Mouse (Mus musculus) heart, postnatal 10 days (tissue): ENCODE measurements around the gene Nav2. TPM values are rescaled to one million over a fixed set of nuclear protein-coding genes. Genes with fewer than 3 reads are reported as not detected.

Experiments used
- DNase-seq, 2 experiments: peaks; one replicate each; pipeline ENCODE4 v3.0.0; 2021
- intact Hi-C: fragments of 180-260 bp; cut with DNase I; formaldehyde crosslinking; loops from one replicate; pipeline ENCODE4 v1.15.1; 2025
- total RNA-seq, 2 experiments: library from RNA; stranded (reverse); gene quantifications; 2 replicates each; pipeline ENCODE4 v1.2.3; 2021

Nav2 gene
- total RNA-seq, 2 experiments from 2014 or later, result 79.7 to 82.1 TPM

- DNase-seq, result no peak
- intact Hi-C loops, result no loop called here
Observed at GRCm38 (mm10) chr7:49448580-49448979, 540.1 kb downstream of the Nav2 start.

DNA sequence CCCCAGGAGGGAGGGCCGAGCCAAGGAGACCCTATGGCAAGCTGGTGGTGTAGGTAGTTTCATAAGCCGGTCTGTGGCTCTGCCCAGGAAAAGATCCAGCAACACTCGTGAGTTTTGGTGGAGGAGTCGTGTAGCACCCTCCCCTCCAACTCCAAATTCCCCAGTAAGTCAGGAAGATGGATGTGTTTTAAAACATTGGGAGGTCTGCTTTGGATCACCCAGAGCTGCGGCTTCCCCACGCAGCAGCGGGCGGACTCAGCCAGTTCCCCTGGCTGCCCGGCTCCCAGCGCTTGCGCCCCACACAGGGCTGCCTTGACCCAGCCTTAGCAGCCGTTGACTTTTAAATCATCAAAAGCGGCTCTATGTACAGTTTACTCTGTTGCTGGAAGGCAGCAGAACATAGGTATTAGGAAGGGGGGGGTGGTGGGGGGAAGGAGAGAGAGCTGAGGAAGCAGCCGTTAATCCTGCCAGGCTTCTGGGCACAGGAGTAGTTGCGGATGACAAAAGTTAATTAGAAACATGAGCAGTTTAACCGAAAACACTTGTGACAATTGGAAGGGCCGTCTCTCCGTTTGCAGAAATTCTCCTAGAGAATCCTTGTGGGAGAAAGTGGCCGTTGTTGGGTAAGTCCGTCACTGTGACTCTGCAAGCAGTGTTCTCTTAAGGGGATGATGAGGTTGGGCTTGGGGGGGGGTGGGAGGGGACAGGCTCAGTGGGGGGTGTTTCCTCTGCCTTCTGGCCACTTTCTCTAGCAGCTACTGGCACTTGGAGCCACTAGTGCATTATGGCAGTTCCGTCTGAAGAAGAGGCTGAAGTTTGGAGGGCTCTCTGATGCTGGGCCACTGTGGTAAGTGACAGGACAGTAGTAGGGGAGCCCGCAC lies 542.0 kb downstream of the Nav2 start:
- intact Hi-C loops, result no loop called here
- no peak for DNase-seq

GRCm38 (mm10) chr7:49451240-49451639 lies 542.7 kb downstream of the Nav2 start:
- DNase-seq, result no peak
- intact Hi-C loops, result no loop called here

- intact Hi-C loops, result no loop called here
Observed at GRCm38 (mm10) chr7:49452274-49452673, 543.8 kb downstream of the Nav2 start.

DNA sequence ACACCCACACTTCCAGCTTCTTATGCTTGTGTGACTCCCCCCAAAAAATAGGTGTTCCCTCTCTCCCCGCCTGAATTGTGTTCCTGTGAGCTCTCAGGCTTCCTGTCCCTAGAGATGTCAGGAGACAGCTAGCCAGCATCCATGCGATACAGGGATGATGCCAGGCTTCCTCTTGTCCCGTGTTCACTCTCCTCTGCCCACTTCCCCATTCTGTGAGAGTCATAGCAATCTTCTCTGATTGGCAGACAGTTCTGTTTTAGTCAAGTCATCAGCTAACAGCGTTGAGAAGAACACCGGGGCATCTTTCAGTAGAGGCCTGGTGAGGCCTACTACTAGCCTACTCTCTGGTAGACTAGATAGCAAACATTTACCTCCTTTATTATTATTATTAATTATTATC lies 546.1 kb downstream of the Nav2 start:
- intact Hi-C loops, result no loop called here
- no peak for DNase-seq

More at GRCm38 (mm10) chr7:49452274-49452673, 543.8 kb downstream of the Nav2 start:
- DNase-seq, result no peak

DNA sequence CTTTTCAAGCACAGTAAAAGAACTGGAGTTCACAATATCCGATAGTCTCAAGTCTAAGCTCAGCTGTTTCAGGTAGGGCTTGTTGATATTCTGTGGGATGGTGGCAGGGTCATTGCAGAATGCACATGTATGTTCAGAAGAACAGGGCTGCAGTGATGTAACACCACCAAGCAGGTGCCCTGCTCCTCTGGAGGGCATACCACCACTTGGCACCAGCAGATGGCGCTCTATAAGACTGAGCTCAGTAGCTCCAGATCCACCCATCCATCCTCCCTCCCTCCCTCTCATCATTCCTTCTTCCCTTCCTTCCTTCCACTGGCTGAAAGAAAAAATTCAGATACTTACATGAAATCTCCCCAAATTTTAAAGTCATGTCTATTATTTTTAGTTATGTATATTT lies 547.6 kb downstream of the Nav2 start:
- intact Hi-C loops, result no loop called here
- peak; percentile 37 to 64 for DNase-seq

DNA sequence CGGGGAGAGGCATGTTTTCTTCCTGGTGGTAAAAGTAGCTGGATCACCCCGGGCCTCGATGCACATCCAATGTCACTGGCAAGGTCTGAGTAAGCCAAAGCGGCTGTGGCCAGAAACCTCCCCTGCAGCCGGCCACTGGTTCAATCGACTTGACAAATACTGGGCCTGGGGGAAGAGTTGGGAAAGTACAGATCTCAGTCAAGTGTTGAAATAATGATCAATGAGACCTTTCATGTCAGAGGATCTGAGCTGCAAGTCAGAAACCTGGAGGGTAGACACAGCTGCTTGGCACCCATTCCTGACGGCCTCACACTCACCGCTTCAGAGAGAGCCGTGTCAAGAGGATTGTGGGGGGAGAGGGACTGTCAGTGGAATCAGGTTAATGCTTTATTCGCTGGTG lies 548.9 kb downstream of the Nav2 start:
- no peak for DNase-seq
- intact Hi-C loops, result no loop called here

DNA sequence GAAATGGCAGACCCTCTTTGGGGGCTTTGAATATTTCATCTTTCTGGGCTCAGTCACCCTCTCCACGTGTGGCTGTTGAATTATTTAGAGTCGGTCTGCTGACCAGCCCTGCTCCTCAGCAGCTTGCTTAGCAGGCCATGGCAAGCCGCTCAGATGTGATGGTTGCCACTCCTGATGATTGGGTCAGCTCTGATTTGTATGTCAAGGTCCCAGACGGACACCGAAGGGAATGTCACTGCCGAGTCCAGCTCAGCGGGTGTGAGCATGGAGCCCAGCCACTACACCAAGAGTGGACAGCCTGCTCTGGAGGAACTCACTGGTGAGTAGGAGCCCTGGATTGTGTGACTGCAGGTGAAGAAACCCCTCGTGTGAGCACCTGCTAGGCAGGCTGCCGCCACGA lies 549.4 kb downstream of the Nav2 start:
- no peak for DNase-seq
- intact Hi-C loops, result no loop called here

DNA sequence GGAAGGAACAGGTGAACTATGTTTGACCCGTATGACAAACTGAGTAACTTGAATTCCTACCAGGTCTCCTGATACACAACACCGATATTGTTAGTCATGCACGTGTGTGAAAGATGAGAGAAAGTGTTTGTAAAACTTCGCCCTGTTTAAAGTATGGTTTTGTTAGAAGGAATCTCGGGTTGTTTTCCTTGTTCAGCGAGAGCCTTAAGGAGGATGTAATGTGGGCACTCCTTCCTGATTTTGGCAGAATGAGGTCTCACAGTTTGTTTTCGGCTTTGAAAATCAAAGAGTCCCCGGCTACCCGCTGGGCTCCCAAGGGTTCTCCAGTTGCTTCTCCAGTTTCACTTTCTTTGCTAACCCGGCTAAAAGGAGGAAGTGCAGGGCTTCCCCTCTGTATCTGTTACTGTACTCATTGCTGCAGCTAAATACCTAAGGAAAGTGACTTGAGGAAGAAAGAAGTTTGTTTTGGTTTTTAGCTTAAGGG lies 553.9 kb downstream of the Nav2 start:
- intact Hi-C loops, result no loop called here

DNA sequence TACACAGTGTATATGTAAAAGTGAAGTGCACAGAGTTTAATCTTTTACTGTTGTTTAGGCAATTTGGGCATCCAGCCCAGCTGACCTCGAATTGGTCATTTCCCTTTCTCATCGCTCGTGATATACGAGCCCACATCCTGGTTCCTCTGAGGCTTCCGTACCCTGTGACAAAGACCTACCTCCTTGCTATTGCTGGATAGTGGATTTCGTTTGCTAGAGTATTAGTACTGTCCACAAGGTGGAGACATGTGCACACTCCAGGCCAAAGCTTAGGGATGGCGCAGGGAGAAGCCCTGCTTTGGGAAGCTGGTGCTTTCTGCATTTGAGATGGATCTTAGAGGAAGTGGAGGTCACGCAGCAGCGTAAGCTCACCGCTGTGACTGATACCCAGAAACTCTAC lies 559.3 kb downstream of the Nav2 start:
- DNase-seq, result peak; percentile 60 to 68
- intact Hi-C loops, result loop anchor here (1.0 kb wide), 1 partner anchor 133 kb away; no protein-coding TSS in a partner anchor

More for the DNA sequence above, 553.9 kb downstream of the Nav2 start:
- DNase-seq, result peak in 1 of 2 experiments; percentile 36

GRCm38 (mm10) chr7:49468492-49469205 lies 560.1 kb downstream of the Nav2 start:
- no peak for DNase-seq
- intact Hi-C loops, result loop anchor here (1.0 kb wide), 1 partner anchor 133 kb away; no protein-coding TSS in a partner anchor

DNA sequence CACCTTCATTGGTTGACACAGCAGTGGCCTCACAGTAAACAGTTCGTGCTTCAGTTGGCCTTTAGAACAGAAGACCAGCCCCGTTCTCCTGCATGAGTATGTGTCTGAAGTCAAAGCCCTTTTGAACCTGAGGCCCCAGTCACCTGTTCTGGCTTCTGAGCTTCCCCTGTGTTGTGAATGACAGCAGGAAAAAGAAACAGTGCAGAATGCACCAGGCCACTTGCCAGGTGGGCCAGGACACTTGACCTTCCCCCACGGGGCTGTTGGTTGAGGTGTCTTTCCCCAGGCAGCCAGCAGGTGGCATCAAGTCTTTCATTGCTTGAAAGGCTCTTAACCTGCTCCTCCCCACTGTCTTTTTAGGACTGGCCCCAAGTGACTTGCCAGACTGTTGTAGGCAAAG lies 562.8 kb downstream of the Nav2 start:
- DNase-seq, result peak; percentile 74 to 83

GRCm38 (mm10) chr7:49475282-49475681 lies 566.8 kb downstream of the Nav2 start:
- no peak for DNase-seq
- intact Hi-C loops, result no loop called here

More for the DNA sequence above, 562.8 kb downstream of the Nav2 start:
- intact Hi-C loops, result loop anchor here (5.0 kb wide), 1 partner anchor 281 kb away; no protein-coding TSS in a partner anchor

DNA sequence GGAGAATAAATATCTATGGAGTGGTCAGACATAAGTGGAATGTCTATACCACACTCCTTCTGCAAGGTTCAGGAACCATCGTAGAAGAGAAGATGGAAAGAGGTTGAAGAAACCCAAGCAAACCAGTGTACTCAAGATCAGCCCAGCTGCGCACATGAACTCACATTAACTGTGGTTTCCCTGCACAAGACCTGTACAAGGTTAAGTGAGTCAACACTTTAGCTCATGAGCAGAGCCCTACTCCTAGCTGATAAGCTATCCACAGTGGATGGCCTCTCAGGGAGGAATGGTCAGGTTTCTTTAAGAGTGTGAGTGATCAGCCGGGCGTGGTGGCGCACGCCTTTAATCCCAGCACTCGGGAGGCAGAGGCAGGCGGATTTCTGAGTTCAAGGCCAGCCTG lies 567.6 kb downstream of the Nav2 start:
- intact Hi-C loops, result no loop called here
- DNase-seq, result no peak

GRCm38 (mm10) chr7:49476666-49477065 lies 568.1 kb downstream of the Nav2 start:
- intact Hi-C loops, result no loop called here
- DNase-seq, result peak; percentile 38 to 50

DNA sequence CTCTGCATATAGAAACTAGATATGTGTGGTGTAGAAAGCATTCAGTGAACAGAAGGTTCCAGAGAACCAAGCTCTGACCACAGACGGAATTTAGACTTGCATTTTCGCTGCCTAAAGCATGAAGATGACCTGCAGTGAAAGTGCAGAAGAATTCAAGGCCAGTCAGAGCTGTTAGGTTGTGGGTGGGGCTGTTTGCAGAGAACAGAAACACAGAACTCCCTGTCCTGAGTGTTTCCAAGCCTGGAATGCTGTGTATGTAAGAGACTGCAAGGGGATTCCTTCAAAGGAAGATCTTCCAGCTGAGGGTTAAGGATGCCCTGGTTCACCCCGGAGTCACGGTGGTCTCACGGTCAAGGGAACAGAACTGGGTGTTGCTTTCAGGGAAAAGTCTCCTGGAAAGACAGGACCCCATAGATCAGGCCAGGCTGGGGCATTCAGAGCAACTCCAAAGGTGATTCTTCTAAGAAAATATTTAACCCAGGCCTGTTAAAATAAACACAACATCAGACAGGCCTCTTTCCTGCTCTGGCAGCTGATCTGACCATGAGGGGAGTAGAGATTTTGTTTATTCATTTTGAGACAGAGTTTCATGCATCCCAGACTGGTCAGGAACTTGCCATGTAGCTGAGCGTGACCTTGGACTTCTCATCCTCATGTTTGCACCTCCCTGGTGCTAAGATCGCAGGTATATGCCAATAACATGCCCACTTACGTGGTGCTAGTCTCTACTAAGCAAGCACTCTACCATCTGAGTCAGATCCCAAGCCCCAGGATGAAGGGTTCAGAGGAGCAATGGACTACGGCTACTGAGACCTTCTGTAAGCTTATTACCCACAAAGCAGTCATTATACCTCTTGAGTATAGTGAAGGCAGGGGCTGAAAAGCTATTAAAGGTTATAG lies 568.8 kb downstream of the Nav2 start:
- DNase-seq, result no peak
- intact Hi-C loops, result no loop called here

GRCm38 (mm10) chr7:49477976-49478349 lies 569.4 kb downstream of the Nav2 start:
- intact Hi-C loops, result no loop called here
- DNase-seq, result no peak

- intact Hi-C loops, result no loop called here
- peak in 1 of 2 experiments; percentile 18 for DNase-seq
Observed at GRCm38 (mm10) chr7:49478886-49479285, 570.4 kb downstream of the Nav2 start.

GRCm38 (mm10) chr7:49480962-49481361 lies 572.4 kb downstream of the Nav2 start:
- DNase-seq, result no peak
- intact Hi-C loops, result loop anchor here (5.0 kb wide), 1 partner anchor 86 kb away; no protein-coding TSS in a partner anchor

GRCm38 (mm10) chr7:49484036-49484744 lies 575.7 kb downstream of the Nav2 start:
- intact Hi-C loops, result loop anchor here (5.0 kb wide), 1 partner anchor 83 kb away; no protein-coding TSS in a partner anchor
- no peak for DNase-seq
